Mouse (Mus musculus) frontal cortex, postnatal 36 days (tissue): ENCODE data around the gene Dcun1d3.

Experiments
- DNase-seq, 2 experiments: peaks; one replicate each; pipeline ENCODE4 v3.0.0; 2022; ENCODE audit warnings: low spot score in 2 of 2

The Dcun1d3 gene

DNA sequence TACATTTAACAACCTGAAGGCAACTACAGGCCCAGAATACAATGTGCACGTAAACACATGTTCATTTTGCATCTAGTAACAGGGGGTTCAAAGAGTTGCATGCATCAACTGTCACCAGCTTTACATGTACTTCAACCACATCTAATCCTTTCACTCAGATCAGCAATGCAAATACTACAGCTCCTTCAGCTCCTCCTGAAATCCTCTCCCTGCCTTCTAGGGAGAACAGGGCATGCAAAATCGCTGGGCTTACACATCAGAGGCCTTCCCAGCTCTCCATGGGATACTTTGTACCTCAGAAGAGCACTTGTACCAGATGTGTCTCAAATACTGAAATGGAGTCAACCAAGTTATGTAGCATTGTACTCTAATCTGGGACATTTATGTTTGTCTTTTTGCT, 23.0 kb downstream of the Dcun1d3 start:
- DNase-seq = no peak

DNA sequence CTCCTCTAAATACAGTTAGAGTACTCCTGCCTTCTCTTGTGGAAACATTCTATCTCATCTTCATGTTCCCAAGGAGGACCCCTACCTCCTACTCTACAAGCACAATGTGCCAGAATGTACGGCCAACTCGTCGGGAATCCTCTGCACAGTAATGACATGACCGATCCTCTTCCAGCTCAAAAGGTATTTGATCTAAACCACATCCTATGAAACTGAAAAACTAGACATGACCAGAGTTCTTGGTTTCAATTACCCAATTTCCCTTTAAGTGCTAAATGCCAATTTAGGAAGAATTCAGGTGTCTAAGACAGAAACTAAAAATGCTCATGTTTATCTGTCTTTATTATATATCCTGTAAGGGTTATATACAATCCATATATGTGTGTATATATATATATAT, 23.9 kb downstream of the Dcun1d3 start:
- DNase-seq = no peak

DNA sequence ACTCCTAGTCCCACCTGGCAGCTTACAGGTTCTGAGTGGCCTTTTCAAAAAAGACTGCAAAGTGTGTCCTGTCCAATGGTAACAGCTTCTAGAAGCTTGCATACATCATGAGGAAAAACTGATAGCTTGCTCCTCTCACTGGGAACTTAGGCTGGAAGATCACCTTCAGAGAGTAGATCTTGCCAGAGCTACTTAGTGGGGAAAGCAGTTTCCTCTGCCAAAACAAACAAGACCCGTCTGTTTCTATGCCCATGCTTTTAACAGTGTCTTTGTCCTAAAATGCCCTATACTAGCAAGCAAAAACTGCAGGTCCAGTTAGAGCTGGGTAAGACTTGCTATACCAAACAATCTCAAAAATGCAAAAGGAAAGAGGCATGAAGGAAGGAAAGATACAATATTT, 30.0 kb downstream of the Dcun1d3 start:
- DNase-seq = no peak

DNA sequence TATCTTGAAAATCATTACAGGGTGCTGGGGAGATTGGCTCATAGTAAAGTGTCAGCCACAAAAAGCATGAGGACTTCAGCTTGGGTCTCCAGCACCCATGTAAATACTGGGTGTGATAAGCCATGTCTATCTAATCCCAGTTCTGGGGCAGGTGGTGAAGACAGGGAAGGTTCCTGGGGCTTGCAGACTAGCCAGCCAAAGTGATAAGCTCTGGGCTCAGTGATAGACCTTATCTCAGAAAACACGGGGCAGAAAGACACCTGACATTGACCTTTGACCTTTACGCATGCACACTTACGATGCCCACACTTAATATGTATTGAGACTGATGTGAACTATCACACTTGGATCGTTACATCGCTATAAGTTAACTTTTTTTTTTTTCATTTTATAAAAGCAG, 31.6 kb downstream of the Dcun1d3 start:
- DNase-seq = no peak

DNA sequence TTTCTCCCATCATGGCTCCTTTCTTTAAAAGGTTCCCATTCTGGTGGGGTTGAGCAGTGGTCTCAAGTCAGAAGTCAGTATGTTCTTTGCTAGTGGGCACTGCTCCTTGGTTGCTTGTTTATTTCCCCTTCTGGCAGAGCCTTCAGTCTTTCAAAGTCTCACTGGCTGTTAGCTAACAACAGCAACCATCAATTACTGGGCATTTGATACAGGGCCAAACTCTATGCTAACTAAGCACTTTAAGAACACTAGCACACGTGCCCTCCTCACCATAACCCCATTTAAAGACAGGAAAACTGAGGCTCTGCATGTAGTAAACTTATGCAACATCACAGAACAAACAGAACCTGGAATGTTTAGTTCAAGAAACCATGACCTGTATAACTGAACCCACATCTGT, 33.9 kb downstream of the Dcun1d3 start:
- no peak for DNase-seq

DNA sequence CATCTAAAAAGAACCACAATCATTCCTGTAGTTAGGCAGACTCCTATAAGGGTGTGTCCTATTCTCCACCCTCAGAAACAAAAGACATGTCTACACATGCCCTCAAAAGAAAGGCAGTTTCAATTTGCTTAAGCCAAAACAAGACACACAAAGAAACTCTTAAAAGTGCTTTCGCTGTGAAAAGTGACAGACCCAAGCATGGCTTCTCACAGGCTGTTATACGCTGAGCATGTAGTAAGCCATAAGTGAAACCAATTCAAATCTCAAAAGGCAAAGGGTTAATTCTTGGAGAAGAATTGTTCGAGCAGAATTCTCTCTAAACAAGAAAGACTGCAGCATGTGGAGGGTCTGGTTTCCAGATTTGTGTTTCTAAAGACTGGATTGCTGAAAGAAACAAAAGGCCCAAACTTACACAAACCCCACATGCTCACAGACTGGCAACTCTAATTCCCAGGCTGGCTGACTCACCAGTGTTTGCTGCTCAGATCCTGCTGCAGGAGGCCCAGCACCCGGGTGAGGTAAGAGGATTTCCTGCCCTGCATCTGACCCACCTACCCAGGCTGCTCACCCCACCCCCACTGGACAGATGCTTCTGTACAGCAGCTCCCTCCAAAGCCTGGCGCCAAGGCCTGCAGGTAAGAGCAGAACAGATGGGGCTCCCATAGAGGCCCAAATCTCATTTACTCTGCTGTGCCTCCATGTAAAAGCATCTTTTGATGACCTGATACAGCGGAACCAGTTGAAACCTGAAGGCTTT, 34.6 kb downstream of the Dcun1d3 start:
- DNase-seq = peak; percentile 28 to 32

DNA sequence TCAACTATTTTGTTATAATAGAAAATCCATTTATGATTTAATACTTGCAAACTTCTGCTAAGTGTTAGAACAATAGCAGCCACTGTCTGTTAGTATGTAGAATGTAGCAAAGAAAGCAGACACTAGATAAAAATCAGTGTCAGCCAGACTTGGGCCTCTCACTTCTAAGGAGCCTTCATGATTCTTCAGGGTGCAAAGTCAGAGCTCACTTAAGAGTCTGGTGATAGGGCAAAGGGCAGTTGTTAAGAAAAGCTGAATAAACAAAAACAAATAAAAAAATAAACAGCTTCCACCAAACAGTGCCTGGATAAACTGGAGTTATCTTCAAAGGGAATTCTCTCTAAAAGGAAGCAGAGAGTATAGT, 35.1 kb downstream of the Dcun1d3 start:
- DNase-seq = no peak

DNA sequence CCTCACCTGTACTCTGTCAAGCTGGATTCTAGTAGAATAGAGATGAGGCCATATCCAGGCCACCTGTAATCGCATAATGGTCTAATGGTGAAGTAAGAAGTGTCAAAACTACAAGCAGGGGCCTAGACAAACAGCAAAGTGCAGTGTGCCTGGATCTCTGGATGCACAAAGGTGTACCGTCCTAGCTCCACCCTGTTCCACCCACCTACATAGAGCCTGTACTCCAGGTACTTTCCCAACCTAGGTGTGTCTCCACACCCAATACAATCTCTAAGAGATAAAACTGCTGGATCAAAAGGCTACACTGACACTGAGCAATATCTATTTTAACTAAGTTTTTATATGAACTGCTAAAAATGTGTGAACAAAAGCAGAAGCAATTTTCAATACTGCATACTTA, 35.5 kb downstream of the Dcun1d3 start:
- DNase-seq = no peak

DNA sequence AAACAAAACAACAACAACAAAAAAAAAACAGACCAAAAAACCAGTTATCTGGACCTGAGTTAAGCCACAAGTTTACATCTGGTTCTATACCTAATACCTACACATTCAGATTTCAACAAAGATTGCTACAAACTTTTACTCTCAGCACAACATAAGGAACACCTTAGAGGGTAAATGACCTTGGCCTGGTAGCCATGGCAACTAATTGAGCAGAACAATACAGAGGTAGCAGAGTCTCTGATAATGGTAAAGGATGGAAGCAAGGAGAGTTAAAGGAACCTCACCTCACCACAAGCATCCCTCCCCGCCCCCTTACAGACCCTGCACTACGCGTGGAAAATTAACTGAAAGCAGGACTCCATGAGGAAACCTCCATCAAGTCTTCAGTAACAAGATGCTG, 36.0 kb downstream of the Dcun1d3 start:
- DNase-seq = no peak

DNA sequence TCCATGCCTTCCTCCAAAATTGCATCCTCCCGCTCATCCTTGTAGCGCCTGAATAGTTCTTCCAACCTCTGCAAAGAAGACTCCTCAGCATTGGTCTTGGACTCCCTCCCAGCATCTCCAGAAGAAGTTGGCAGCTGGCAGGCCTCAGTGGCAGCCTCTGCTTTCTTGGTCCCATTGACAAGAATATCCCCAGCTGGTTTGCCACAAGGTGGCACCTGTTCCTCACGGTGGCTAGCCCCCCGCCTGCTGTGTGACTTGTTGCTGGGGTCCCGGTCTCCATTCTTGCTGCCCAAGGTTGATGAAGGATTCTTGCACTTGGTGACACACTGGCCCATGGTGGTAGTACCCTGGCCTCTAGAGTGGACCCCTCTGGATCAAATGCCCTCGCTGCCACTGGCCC, 36.6 kb downstream of the Dcun1d3 start:
- DNase-seq = no peak

DNA sequence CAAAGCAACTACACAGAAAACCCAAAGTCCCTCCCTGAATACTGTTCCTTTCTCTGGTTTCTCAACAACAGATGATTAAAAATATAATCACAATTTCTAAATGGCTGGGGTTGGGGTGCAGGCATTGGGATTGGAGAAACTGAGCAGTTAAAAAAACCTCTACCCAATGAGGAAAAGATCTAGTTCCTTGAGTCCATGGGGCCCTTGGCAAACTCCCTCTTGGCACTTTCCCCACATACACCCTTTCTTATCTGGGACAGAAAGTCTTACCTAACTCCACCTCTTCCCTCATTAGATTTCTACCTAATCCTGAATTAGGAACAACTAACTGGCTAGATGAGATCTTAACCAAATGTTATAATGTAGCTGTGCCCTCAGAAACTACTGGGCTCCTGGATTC, 41.1 kb downstream of the Dcun1d3 start:
- DNase-seq = no peak

DNA sequence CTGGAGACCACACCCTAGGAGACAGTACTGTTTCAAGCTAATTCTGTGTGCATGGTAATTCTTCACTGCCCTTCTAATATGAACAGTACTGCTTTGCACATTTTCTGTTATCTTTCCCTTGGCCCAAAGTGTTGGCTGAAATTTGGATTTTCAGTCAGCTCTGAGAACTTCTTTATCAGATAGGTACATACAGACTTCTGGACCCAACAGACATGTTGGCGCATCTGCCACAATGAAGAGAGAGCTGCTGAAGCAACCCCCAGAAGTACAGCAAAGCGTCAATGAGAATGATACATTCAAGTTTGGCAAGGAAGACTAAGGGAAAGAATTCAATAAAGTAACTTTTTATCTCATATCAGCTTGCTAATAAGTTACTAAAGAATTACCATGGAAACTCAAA, 41.7 kb downstream of the Dcun1d3 start:
- DNase-seq = no peak

DNA sequence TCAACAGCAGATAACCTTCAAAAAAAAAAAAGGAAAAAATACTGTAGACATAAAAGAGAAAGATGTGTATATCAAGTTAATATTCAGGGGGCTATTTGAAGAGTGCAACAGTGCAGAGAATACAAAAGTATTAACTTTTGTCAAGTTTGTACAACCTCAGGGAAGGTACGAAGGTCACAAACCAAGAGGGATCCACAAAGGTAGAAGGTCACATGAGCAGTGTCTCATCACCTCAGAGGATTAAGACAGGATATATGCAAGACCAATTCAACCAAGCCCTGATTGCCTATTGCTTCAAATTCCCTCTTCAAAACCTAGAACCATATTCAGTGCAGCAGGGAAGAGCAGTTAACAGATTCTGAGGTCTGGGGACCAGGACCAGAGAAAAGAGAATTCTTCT, 42.9 kb downstream of the Dcun1d3 start:
- no peak for DNase-seq

DNA sequence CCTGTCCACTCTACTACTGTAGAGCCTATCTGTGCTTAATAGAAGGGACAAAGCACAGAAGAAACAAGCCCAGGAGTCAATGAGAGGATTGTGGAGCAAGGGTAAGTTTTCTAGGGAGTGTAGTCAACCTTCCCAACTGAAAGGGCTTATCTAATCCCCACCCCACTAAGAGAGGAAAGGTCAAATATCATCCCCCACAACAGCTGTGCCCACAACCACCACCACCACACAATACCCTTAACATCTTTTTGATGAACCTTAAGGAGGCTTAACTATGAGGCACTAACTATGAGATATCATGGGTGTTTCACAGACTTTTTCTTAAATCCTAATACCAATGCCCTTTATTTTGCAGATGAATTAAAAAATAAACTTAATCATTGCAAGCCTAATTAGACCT, 43.6 kb downstream of the Dcun1d3 start:
- no peak for DNase-seq

DNA sequence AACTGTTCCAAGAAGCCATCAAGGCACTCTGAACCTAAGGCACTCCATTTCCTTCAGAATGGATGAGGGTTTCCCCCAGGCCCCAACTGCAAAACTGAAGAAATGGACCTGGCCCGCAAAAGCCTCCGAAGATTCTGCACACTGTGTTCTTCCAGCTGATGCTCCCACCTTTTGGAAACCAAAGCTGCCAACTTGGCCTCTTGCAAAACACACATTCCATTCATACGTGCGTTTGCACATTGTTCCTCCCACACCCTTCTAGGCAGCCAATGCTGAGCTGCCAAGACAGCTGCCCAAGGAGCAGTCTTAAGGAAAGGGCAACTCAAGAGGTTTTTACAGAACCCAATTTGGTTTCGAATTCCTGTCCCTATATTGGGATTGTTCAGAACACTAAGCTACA, 45.4 kb downstream of the Dcun1d3 start:
- DNase-seq = peak in 1 of 2 experiments; percentile 14

DNA sequence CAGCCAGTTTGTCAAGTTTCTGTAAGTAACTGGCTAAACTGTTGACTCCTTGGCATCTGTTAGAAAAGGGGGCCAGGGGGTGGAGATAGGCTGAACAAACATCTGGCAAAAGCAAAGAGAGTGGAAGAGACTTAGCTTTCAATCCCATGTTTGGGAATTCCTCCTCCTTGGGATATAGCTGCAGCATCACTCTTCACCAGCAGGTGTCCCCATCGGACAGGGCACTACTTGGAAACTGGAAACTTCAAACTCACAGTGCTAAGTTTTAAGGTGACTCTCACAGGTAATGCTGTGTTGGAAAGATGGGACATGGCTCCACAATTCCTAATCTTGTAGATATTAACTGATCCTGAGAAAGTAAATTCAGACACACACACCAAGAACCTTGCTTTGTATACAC, 47.0 kb downstream of the Dcun1d3 start:
- peak; percentile 65 to 80 for DNase-seq

DNA sequence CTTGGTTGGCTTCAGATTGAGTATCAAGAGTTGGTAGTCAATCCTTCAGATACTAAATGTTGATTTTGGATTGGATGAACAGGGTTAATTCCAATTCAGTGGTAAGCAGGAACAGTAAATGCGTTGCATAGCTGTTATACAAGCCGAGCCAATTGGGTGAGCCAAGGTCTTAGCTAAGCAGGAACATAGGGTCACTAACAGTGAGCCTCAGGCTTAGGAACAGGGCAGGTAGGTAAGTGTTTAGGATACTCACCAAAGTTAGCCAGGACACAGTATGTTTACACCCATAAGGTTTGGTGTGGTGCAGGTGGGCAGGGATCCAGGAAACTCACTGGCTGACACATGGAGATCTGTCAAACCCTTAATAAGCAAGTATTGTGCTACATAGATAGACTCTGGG, 48.7 kb downstream of the Dcun1d3 start:
- no peak for DNase-seq

DNA sequence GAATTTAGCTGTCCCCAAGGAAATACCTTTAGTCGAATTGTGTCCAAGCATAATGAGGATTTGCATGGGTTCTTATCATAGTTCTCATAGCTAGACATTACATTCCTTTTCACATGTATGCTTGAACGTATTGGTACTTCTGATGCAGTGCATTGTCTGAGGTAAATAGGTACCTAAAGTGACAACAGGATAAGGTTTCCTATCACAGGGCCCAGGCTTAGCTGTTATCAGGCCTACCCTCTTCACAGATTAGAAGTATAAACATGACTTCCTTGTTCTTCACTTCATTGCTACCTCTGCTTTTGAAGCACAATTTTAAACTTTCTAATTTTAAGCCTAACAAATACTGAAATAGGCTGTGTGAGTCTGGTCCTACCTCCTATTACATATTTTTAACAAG, 50.6 kb downstream of the Dcun1d3 start:
- DNase-seq = no peak

DNA sequence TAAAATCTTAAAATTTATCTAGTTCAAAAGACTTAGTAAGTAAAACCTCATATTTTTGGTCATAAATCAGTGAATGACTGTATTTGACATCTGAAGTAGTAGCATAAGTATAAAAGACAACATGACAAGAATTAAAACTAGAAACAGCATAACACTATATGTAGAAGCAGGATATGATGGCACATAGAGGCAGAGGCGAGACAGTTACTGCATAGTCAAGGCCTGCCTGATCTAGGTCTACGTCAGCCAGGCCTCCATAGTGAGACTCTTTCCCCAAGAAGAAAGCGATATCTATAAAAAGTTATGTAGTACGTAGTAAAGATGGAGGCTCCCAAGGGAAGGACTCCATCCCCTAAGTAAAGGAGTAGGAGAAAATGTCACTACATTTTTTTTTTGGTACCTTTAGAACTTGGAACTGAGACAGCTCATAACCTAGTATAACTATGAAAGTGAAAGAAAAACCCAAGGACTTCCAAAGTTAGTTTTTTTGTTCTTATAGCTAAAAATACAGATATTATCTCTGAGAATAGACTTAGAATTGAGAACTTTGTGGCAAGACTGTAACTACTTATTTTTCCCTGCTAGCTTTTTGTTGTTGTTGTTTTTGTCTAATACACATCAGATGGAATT, 54.2 kb downstream of the Dcun1d3 start:
- no peak for DNase-seq

DNA sequence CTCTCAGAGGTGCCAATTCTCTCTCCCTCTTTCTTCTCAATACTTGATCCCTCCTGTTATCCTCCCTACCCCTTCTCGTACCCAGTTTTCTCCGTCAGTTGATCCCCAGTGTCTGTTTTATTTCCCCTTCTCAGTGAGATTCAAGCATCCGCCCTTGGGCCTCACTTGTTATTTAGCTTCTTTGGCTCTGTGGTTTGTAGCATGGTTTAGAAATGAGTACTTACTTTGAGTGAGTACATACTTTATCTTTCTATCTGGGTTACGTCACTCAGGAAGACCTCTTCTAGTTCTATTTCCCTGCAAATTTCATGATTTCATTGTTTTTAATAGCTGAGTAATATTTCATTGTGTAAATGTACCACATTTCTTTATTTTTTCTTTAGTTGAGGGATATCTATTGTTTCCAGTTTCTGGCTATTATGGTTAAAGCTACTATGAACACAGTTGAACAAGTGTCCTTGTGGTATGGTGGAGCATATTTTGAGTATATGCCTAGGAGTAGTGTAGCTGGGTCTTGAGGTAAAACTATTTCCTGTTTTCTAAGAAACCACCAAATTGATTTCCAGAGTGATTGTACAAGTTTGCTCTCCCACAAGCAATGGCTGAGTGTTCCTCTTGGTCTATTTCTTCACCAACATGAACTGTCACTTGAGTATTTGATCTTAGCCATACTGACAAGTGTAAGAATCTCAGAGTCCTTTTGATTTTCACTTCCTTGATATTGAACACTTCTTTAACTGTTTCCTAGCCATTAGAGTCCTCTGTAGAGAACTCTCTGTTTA, 59.9 kb downstream of the Dcun1d3 start:
- no peak for DNase-seq

DNA sequence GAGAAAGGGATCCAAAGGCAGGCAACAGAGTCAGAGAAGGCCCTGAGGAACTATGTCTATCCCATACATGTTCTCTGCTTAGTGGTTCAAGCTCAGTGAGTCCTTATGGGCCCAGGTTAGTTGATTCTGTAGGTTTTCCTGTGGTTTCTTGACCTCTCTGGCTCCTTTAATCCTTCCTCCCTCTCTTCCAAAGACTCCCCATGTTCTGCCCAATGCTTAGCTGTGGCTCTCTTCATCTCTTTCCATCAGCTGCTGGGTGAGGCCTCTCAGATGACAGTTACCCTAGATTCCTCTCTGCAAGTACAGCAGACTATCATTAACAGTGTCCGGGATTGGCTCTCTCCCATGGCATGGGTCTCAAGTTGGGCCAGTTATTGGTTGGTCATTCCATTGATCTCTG, 60.7 kb downstream of the Dcun1d3 start:
- no peak for DNase-seq

DNA sequence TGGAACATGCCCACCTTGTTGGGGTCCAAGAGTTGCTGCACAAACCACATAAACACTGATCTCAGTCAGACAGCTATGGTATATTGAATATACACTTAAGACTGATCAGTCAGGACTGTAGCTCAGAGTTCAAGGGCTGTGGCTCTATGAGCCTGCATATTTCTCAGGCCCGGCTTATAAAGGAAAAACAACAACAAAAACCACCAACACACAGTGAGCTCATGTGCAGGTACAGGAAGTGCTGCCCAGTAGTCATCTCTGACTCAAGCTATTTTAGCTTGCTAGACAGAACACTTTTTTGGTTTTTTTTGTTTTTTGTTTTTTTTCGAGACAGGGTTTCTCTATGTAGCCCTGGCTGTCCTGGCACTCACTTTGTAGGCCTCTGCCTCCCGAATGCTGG, 87.4 kb downstream of the Dcun1d3 start:
- DNase-seq = no peak

DNA sequence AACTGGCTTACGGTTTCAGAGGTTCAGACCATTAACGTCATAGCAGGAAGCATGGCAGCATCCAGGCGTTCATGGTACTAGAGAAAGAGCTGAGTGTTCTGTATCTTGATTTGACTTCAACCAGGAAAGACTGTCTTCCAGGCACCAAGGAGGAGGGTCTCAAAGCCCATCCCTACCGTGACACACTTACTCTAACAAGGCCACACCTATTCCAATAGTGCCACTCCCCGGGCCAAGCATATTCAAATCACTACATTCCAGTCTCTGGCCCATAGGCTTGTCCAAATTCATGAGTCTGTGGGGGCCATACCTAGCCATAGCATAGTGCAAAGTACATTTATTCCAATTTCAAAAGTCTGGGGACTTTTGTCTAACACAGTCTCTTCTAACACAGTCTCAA, 88.7 kb downstream of the Dcun1d3 start:
- DNase-seq = no peak
